Mouse (Mus musculus) midbrain, postnatal 0 days (tissue): ENCODE data around the gene Utrn. TPM values are rescaled to one million over a fixed set of nuclear protein-coding genes. Genes with fewer than 3 reads are reported as not detected.

Source experiments
- ATAC-seq: fragments of 200-750 bp; cut with Nextera tagmentation; 2 replicates; pipeline ENCODE4 v1.8.0; 2017; ENCODE audit warnings: moderate number of reproducible peaks, mild to moderate bottlenecking, moderate TSS enrichment, moderate library complexity; ENCODE audit not compliant: low FRiP score
- DNase-seq: peaks from one replicate; pipeline ENCODE4 v3.0.0-alpha.2; 2015; ENCODE audit warnings: low spot score
- H3K27ac ChIP-seq: fragments of 300-500 bp; sonication (generic); 2 replicates; pipeline ENCODE4 v1.5.1; 2014; ENCODE audit warnings: low read depth, mild to moderate bottlenecking, low read length, mixed read lengths
- H3K27me3 ChIP-seq: fragments of 300-500 bp; sonication (generic); 2 replicates; pipeline ENCODE4 v1.6.1; 2014; ENCODE audit warnings: low read length, control low read depth, mixed read lengths; ENCODE audit not compliant: insufficient read depth
- H3K36me3 ChIP-seq: fragments of 300-500 bp; sonication (generic); 2 replicates; pipeline ENCODE4 v1.6.1; 2014; ENCODE audit warnings: low read length, control low read depth, mixed read lengths; ENCODE audit not compliant: insufficient read depth
- H3K4me1 ChIP-seq: fragments of 300-500 bp; sonication (generic); 2 replicates; pipeline ENCODE4 v1.6.1; 2014; ENCODE audit warnings: mild to moderate bottlenecking, control low read depth, antibody characterized with exemption, low read length, mixed read lengths; ENCODE audit not compliant: insufficient read depth
- H3K4me2 ChIP-seq: fragments of 300-500 bp; sonication (generic); 2 replicates; pipeline ENCODE4 v1.6.1; 2014; ENCODE audit warnings: low read depth, mild to moderate bottlenecking, low read length, mixed read lengths; ENCODE audit not compliant: poor library complexity, severe bottlenecking
- H3K4me3 ChIP-seq: fragments of 300-500 bp; sonication (generic); 2 replicates; pipeline ENCODE4 v1.5.1; 2014; ENCODE audit warnings: low read depth, mild to moderate bottlenecking, low read length, moderate library complexity
- H3K9ac ChIP-seq: fragments of 300-500 bp; sonication (generic); replicated peaks from 2 replicates; pipeline ENCODE4 v1.6.1; 2014; ENCODE audit warnings: mild to moderate bottlenecking, low read length, moderate library complexity, mixed read lengths; ENCODE audit not compliant: poor library complexity, severe bottlenecking
- H3K9me3 ChIP-seq: fragments of 300-500 bp; sonication (generic); 2 replicates; pipeline ENCODE4 v1.6.1; 2016; ENCODE audit warnings: low read length, control low read depth
- CTCF ChIP-seq: IDR thresholded peaks from 2 replicates; pipeline ENCODE4 v1.5.1; 2016; ENCODE audit warnings: antibody characterized with exemption, mild to moderate bottlenecking
- WGBS: fragments of 180-500 bp; shearing (Covaris S2); extraction: QIAGEN DNeasy Blood & Tissue Kit; methylation state at CpG from one replicate; pipeline ENCODE4 v1.1.7; 2014; 5-methylcytosine and 5-hydroxymethylcytosine counted together
- polyA plus RNA-seq: library from polyadenylated mRNA; unstranded; fragments of >200 nt; fragmentation: Nextera tagmentation; extraction: Ambion mirVana; gene quantifications from 2 replicates; pipeline ENCODE4 v1.2.1, GENCODE M21; 2015
- total RNA-seq: library from RNA; depleted of rRNA; stranded (reverse); fragments of >200 nt; gene quantifications from 2 replicates; pipeline ENCODE4 v1.2.3, GENCODE M21; 2014

The Utrn gene
- total and polyA plus RNA-seq, 2 experiments from 2014 or later: 15.4 to 20.6 TPM

DNA sequence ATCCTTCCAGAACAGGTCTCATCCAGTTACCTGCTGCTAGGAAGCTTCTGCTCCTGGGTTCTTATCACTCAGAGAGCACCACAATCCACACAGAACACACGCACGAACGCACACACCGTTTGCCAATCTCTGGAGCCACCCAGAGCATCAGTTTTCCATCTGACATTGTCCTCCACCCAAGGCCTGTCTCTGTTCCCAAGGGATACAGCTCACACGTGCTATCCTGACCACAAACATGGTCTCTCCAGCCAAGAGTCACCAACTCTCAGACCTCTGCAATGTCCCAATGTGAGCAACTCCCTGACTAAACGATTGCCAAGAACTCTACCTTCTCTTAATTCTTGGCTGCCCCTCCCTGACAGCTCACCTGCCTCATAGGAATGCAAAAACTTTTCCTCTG lies 172.5 kb downstream of the Utrn start:
- Histone ChIP-seq H3K9ac (no peak overlapping the region), H3K27ac (no peak overlapping the region), H3K4me3 (no peak overlapping the region), H3K4me1 (no peaks in the 10 kb centered on the region), H3K27me3 (no peaks in the 10 kb centered on the region), H3K4me2 (no peak overlapping the region), H3K9me3 (no peaks in the 10 kb centered on the region), H3K36me3 (no peaks in the 10 kb centered on the region)
- ATAC-seq (no peak; the same call in 1 of the 2 replicates), DNase-seq (no peak)
- no peak for TF ChIP-seq CTCF
- 90% methylated on average over 6 of the region's 6 CpGs for WGBS

DNA sequence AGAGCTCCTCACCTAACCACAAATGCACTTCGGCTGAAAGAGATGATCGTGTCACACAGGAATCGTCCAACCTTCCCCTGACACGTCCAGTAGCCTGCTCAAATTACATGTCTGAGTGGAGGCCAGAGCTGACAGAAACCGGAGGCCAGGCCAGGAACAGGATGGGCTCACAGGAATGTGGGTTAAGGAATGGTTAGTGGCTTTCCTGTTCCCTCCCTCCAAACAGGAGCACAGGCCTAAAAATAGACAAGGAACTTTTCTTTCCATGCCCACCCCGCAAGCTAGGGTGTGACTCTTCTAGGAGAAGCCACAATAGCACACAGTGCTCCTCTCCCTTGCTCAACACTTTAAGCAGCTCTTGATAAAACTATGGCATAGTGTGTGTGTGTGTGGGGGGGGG lies 174.4 kb downstream of the Utrn start:
- Histone ChIP-seq H3K4me3 (no peak overlapping the region), H3K27ac (no peak overlapping the region), H3K27me3 (no peaks in the 10 kb centered on the region), H3K36me3 (no peaks in the 10 kb centered on the region), H3K9me3 (no peaks in the 10 kb centered on the region), H3K9ac (no peak overlapping the region), H3K4me1 (no peaks in the 10 kb centered on the region), H3K4me2 (no peak overlapping the region)
- ATAC-seq (no peak), DNase-seq (no peak)
- no peak for TF ChIP-seq CTCF
- WGBS: 78% methylated on average over 6 of the region's 6 CpGs

DNA sequence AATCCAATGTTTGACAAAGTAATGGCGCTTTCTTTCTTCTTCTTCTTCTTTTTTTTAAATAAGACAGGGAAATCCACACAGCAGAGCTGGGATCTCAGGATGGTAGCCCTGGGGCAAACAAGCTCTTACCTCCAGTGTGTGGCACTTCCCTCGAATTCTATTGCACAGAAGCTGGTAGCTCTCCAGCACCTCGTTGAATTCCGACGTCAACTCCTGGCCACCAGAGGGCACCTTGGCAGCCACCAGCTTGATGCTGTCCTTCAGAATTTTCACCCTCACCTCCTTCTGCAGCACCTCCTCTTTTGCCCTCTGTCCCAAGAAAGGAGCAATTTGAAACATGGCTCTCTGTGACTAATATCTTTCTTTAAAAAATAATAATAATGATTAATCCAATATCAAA lies 178.6 kb downstream of the Utrn start:
- WGBS: 20% methylated on average over 5 of the region's 5 CpGs
- no peaks in the 10 kb centered on the region for H3K36me3 ChIP-seq
- no peak overlapping the region for H3K4me3 ChIP-seq
- H3K9ac ChIP-seq: no peak overlapping the region
- no peaks in the 10 kb centered on the region for H3K9me3 ChIP-seq
- H3K27ac ChIP-seq: no peak overlapping the region
- ATAC-seq: no peak
- DNase-seq: peak; percentile 76
- no peaks in the 10 kb centered on the region for H3K27me3 ChIP-seq
- TF ChIP-seq CTCF: peak; percentile 81
- no peak overlapping the region for H3K4me2 ChIP-seq
- H3K4me1 ChIP-seq: no peaks in the 10 kb centered on the region

DNA sequence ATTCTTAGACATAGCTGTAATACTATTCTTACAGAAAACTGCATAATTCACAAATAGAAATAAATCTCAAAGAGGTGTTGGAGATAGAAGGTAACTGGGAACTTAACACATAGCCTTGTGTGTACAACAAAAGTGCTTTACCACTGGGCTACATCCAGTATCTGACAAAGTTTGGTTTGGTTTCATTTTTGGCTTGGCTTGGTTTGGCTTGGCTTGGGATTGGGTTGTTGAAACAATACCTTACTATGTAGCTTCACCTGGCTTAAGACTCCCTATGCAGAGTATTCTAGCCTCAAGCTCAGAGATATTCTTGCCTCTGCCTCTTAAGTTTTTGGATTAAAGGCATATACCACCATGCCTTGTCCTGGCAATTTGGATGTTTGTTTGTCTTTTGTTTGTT lies 183.5 kb downstream of the Utrn start:
- no peak for DNase-seq
- Histone ChIP-seq H3K36me3 (no peaks in the 10 kb centered on the region), H3K9me3 (no peaks in the 10 kb centered on the region), H3K4me3 (no peak overlapping the region), H3K9ac (no peak overlapping the region), H3K4me2 (no peak overlapping the region), H3K27me3 (no peaks in the 10 kb centered on the region), H3K27ac (no peak overlapping the region), H3K4me1 (no peaks in the 10 kb centered on the region)
- TF ChIP-seq CTCF: no peak
- ATAC-seq: no peak

DNA sequence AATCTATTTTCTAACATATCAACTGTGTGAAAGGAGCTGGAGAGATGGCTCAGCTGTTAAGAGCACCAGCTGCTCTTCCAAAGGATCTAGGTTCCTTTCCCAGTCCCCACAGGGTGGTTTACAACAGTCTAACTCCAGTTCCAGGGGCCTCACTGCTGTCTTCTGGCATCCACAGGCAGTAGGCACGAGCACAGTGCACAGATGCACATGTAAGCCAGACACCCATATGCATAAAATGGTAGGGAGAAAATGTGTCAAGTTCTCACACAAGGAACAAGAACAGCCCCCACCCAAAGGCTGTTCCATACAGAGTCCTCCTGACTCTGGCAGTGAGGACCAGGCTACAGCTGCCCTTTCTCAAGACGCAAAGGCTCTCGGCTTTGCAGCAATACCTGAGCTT lies 185.1 kb downstream of the Utrn start:
- WGBS: 89% methylated on average over 3 of the region's 3 CpGs
- H3K4me2 ChIP-seq: no peak overlapping the region
- TF ChIP-seq CTCF: no peak
- H3K9ac ChIP-seq: no peak overlapping the region
- H3K4me3 ChIP-seq: no peak overlapping the region
- H3K9me3 ChIP-seq: no peaks in the 10 kb centered on the region
- DNase-seq (no peak), ATAC-seq (no peak)
- H3K27ac ChIP-seq: no peak overlapping the region
- H3K36me3 ChIP-seq: no peaks in the 10 kb centered on the region
- H3K27me3 ChIP-seq: no peaks in the 10 kb centered on the region
- no peaks in the 10 kb centered on the region for H3K4me1 ChIP-seq

DNA sequence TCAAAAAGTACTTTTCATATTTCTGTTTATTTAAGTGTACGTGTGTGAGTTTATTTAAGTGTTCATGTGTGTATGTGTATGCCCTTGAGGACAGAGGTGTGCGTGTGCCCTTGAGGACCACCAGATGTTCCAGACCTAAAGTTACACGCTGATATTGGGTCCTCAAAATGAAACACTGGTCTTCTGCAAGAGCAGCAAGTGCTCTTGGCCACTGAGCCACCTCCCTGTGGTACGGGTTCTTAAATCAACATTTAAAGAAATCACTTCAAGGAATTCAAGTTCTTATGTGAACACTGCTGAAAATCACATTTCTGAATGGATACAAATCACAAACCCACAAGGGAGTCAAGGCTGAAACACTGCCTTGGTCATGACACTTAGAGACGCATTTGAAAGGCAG lies 195.9 kb downstream of the Utrn start:
- no peak for ATAC-seq

More for the DNA sequence above, 195.9 kb downstream of the Utrn start:
- TF ChIP-seq CTCF: no peak
- Histone ChIP-seq H3K4me3 (no peak overlapping the region), H3K4me2 (no peak overlapping the region), H3K27ac (no peak overlapping the region), H3K9me3 (no peaks in the 10 kb centered on the region), H3K4me1 (no peaks in the 10 kb centered on the region), H3K9ac (no peak overlapping the region), H3K27me3 (no peaks in the 10 kb centered on the region), H3K36me3 (no peaks in the 10 kb centered on the region)
- no peak for DNase-seq
- WGBS: 90% methylated on average over 5 of the region's 5 CpGs
